Mouse (Mus musculus) limb, embryonic 12.5 days (tissue): ENCODE results near the gene Dhx34. TPM values are rescaled to one million over a fixed set of nuclear protein-coding genes. Genes with fewer than 3 reads are reported as not detected.

Experiments
- ATAC-seq: fragments of 200-750 bp; cut with Nextera tagmentation; 2 replicates; pipeline ENCODE4 v1.8.0; 2017; ENCODE audit warnings: low read depth, moderate TSS enrichment; ENCODE audit not compliant: insufficient number of reproducible peaks, insufficient read depth, low FRiP score, low TSS enrichment
- H3K27ac ChIP-seq: fragments of 300-500 bp; sonication (generic); 2 replicates; pipeline ENCODE4 v1.5.1; 2016; ENCODE audit warnings: mild to moderate bottlenecking, moderate library complexity
- H3K27me3 ChIP-seq: fragments of 300-500 bp; sonication (generic); 2 replicates; pipeline ENCODE4 v1.6.1; 2016; ENCODE audit warnings: mild to moderate bottlenecking, moderate library complexity
- H3K36me3 ChIP-seq: fragments of 300-500 bp; sonication (generic); 2 replicates; pipeline ENCODE4 v1.6.1; 2016; ENCODE audit warnings: mild to moderate bottlenecking, moderate library complexity
- H3K4me1 ChIP-seq: fragments of 300-500 bp; sonication (generic); replicated peaks from 2 replicates; pipeline ENCODE4 v1.6.1; 2016
- H3K4me2 ChIP-seq: fragments of 300-500 bp; sonication (generic); 2 replicates; pipeline ENCODE4 v1.6.1; 2016; ENCODE audit warnings: mild to moderate bottlenecking, moderate library complexity
- H3K4me3 ChIP-seq: fragments of 300-500 bp; sonication (generic); replicated peaks from 2 replicates; pipeline ENCODE4 v1.5.1; 2016; ENCODE audit warnings: mild to moderate bottlenecking
- H3K9ac ChIP-seq: fragments of 300-500 bp; sonication (generic); replicated peaks from 2 replicates; pipeline ENCODE4 v1.6.1; 2016; ENCODE audit warnings: mild to moderate bottlenecking, moderate library complexity
- H3K9me3 ChIP-seq: fragments of 300-500 bp; sonication (generic); 2 replicates; pipeline ENCODE4 v1.6.1; 2016; ENCODE audit warnings: mild to moderate bottlenecking, moderate library complexity
- WGBS: fragments of 180-500 bp; shearing (Covaris S2); methylation state at CpG from one replicate; pipeline ENCODE4 v1.1.7; 2016; 5-methylcytosine and 5-hydroxymethylcytosine counted together
- polyA plus RNA-seq: library from polyadenylated mRNA; unstranded; fragments of >200 nt; fragmentation: Nextera tagmentation; extraction: Ambion mirVana; gene quantifications from 2 replicates; pipeline ENCODE4 v1.2.1, GENCODE M21; 2016

The Dhx34 gene
- polyA plus RNA-seq, 1 experiment from 2014 or later, result 17.4 TPM

DNA sequence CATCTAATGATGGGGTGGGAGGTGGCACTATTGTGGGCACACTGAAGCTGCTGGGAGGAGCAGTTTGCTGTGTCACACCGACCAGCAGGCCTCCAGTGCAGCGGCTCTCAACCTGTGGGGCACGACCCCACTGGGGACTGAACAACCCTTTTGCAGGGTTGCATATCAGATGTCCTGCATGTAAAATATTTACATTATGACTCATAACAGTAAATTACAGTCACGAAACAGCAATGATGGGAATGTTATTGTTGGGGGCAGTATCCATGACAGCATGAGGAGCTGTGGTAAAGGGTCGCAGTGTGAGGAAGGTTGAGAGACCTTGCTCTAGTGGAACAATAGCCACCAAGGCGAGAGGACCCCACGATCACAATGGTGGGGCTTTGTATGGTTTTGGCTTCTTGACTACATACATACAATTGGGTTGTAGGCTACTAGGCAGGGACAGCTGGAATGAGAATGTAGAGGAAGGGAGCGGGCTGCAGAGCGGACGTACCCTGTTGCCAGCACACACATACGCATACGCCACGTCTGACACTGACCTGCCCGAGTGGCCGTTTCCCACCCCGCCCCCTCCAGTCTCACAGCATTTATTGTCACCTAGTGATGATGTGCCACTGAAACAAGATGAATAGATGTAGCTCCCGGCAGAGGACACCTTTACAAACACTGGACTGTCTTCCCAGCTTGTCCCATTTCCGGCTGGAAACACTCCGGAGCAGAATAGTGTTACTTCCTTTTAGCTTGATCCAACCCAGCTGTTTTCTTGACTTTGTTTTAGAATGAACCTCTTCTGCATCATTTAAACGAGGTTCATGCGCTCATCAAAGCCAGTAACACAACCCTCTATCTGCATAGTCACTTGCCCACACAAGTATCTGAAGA lies 12.8 kb downstream of the Dhx34 start:
- H3K4me3 ChIP-seq, result no peak overlapping the region
- ATAC-seq, result no peak
- no peaks in the 10 kb centered on the region for H3K27me3 ChIP-seq
- no peaks in the 10 kb centered on the region for H3K9me3 ChIP-seq
- H3K27ac ChIP-seq, result no peak overlapping the region
- peaks cover 94% of the 10 kb centered on the region for H3K36me3 ChIP-seq
- 91% methylated on average over 21 of the region's 21 CpGs for WGBS
- no peaks in the 10 kb centered on the region for H3K4me1 ChIP-seq
- H3K9ac ChIP-seq, result no peak overlapping the region
- H3K4me2 ChIP-seq, result no peak overlapping the region

DNA sequence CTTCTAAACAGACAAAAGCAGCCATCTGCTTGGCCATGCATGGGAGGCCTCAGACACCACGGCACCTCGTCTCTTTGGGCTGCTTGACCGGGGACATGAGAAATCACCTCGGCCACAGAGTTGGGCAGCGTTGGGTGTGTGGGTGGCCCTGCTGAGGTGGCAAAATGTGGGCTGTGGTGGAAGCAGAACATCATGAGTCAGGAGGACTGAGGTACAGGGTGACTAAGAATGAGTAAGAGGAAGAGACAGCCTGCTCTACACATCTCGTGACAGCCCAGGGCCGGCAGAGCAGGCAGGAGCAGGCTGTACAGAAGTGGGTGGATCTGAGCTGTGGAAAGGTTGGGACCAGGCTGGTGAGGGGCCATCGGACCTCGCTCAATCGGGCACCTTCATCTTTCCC lies 14.3 kb downstream of the Dhx34 start:
- Histone ChIP-seq H3K4me1 (no peaks in the 10 kb centered on the region), H3K9ac (no peak overlapping the region), H3K4me3 (no peak overlapping the region), H3K36me3 (peaks cover 94% of the 10 kb centered on the region), H3K27me3 (no peaks in the 10 kb centered on the region), H3K9me3 (no peaks in the 10 kb centered on the region), H3K27ac (no peak overlapping the region), H3K4me2 (no peak overlapping the region)
- ATAC-seq, result no peak
- 84% methylated on average over 10 of the region's 10 CpGs for WGBS

DNA sequence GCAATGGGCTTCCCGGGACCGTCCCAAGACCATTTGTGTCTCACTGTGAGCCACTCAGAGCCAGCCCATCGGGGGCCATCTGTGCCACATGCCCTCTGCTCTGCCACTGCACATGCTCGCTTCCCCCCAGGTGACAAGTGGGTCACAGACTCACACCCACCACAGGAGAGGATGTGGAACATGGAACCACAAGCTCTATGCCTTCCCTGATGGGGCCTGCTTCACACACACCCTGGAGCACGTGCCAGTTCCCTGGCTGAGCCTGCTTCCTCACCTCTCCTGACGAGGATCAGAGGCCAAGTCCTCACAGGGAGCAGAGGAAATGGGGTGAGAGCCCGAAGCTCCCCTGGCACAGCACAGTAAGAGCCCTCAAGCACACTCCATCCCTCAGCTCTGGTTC lies 14.8 kb downstream of the Dhx34 start:
- ATAC-seq, result no peak
- H3K4me3 ChIP-seq, result no peak overlapping the region
- H3K9me3 ChIP-seq, result no peaks in the 10 kb centered on the region
- H3K27ac ChIP-seq, result no peak overlapping the region
- H3K4me1 ChIP-seq, result no peaks in the 10 kb centered on the region
- no peak overlapping the region for H3K4me2 ChIP-seq
- H3K36me3 ChIP-seq, result peaks cover 96% of the 10 kb centered on the region
- WGBS, result 88% methylated on average over 7 of the region's 7 CpGs
- no peaks in the 10 kb centered on the region for H3K27me3 ChIP-seq
- H3K9ac ChIP-seq, result no peak overlapping the region

- peaks cover 93% of the 10 kb centered on the region for H3K36me3 ChIP-seq
- H3K4me2 ChIP-seq, result no peak overlapping the region
- H3K9me3 ChIP-seq, result no peaks in the 10 kb centered on the region
- no peak overlapping the region for H3K27ac ChIP-seq
- no peak overlapping the region for H3K4me3 ChIP-seq
- H3K27me3 ChIP-seq, result no peaks in the 10 kb centered on the region
- H3K4me1 ChIP-seq, result no peaks in the 10 kb centered on the region
- H3K9ac ChIP-seq, result no peak overlapping the region
- ATAC-seq, result no peak
- 83% methylated on average over 9 of the region's 9 CpGs for WGBS
Observed at GRCm38 (mm10) chr7:16204791-16205190, 17.0 kb downstream of the Dhx34 start.

GRCm38 (mm10) chr7:16203505-16203903 lies 18.3 kb downstream of the Dhx34 start:
- H3K27ac ChIP-seq, result no peak overlapping the region
- H3K9me3 ChIP-seq, result no peaks in the 10 kb centered on the region
- no peak overlapping the region for H3K4me2 ChIP-seq
- peaks cover 93% of the 10 kb centered on the region for H3K36me3 ChIP-seq
- no peak for ATAC-seq
- no peak overlapping the region for H3K9ac ChIP-seq
- H3K4me3 ChIP-seq, result no peak overlapping the region
- 94% methylated on average over 13 of the region's 13 CpGs for WGBS
- no peaks in the 10 kb centered on the region for H3K4me1 ChIP-seq
- no peaks in the 10 kb centered on the region for H3K27me3 ChIP-seq

- ATAC-seq, result no peak
- peaks cover 93% of the 10 kb centered on the region for H3K36me3 ChIP-seq
- no peaks in the 10 kb centered on the region for H3K27me3 ChIP-seq
Observed at GRCm38 (mm10) chr7:16202756-16203504, 18.9 kb downstream of the Dhx34 start.

GRCm38 (mm10) chr7:16201136-16201535 lies 20.7 kb downstream of the Dhx34 start:
- Histone ChIP-seq H3K4me3 (no peak overlapping the region), H3K9ac (no peak overlapping the region), H3K27ac (no peak overlapping the region), H3K4me1 (no peaks in the 10 kb centered on the region), H3K27me3 (no peaks in the 10 kb centered on the region), H3K36me3 (peaks cover 94% of the 10 kb centered on the region), H3K9me3 (no peaks in the 10 kb centered on the region), H3K4me2 (no peak overlapping the region)
- 95% methylated on average over 6 of the region's 6 CpGs for WGBS
- ATAC-seq, result no peak

More at GRCm38 (mm10) chr7:16202756-16203504, 18.9 kb downstream of the Dhx34 start:
- H3K9ac ChIP-seq, result no peak overlapping the region
- no peaks in the 10 kb centered on the region for H3K9me3 ChIP-seq
- no peaks in the 10 kb centered on the region for H3K4me1 ChIP-seq
- no peak overlapping the region for H3K4me3 ChIP-seq
- no peak overlapping the region for H3K27ac ChIP-seq
- H3K4me2 ChIP-seq, result no peak overlapping the region
- 81% methylated on average over 15 of the region's 15 CpGs for WGBS

DNA sequence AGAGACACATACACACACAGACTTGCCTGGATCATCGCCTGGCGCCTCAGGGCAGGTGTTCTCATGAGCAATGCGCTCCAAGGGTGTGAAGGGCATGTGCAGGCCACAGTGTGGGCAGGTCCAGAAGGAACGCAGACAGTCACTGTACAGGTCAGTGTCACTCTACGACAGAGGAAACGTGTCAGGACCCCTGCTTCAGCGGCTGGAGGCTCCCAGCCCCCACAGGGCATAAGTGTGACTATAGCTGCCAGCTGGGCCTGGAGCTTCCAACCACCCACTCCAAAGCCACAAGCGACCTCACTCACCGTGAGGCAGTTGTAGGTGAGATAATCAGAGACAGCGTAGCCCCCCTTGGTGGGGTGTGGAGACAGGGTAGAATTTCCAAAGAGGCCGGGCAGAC lies 23.3 kb downstream of the Dhx34 start:
- H3K9ac ChIP-seq, result no peak overlapping the region
- H3K4me3 ChIP-seq, result no peak overlapping the region
- no peak overlapping the region for H3K4me2 ChIP-seq
- no peak for ATAC-seq
- 86% methylated on average over 11 of the region's 11 CpGs for WGBS
- peaks cover 73% of the 10 kb centered on the region for H3K36me3 ChIP-seq
- H3K9me3 ChIP-seq, result no peaks in the 10 kb centered on the region
- no peak overlapping the region for H3K27ac ChIP-seq
- H3K4me1 ChIP-seq, result no peaks in the 10 kb centered on the region
- no peaks in the 10 kb centered on the region for H3K27me3 ChIP-seq

GRCm38 (mm10) chr7:16197166-16197565 lies 24.7 kb downstream of the Dhx34 start:
- Histone ChIP-seq H3K4me3 (no peak overlapping the region), H3K9me3 (no peaks in the 10 kb centered on the region), H3K9ac (no peak overlapping the region), H3K4me1 (no peaks in the 10 kb centered on the region), H3K4me2 (no peak overlapping the region), H3K27me3 (no peaks in the 10 kb centered on the region), H3K27ac (no peak overlapping the region), H3K36me3 (peaks cover 59% of the 10 kb centered on the region)
- WGBS, result 66% methylated on average over 5 of the region's 5 CpGs
- ATAC-seq, result no peak

DNA sequence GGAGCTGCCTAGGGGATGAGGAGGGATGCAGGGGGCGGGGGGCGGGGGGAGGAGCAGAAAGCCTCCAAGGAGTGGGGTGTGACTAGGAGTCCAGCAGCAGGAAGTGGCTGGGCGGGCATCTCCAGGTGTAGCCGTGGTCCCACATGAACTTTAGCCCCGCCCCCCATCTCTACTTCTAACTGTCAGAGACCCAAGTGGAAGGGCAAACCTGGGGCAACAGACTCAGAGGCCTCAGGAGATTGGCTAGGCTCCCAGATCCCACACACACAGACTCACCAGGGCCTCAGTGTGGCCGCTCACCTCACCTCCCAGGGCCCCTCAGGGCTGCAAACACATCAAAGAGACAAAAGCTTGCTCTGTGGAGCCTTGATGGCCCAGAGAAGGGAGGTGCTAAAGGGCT lies 25.2 kb downstream of the Dhx34 start:
- WGBS, result 51% methylated on average over 6 of the region's 6 CpGs
- ATAC-seq, result no peak
- no peak overlapping the region for H3K4me2 ChIP-seq
- H3K27ac ChIP-seq, result no peak overlapping the region
- H3K36me3 ChIP-seq, result peaks cover 54% of the 10 kb centered on the region
- no peak overlapping the region for H3K4me3 ChIP-seq
- no peak overlapping the region for H3K9ac ChIP-seq
- no peaks in the 10 kb centered on the region for H3K27me3 ChIP-seq
- H3K9me3 ChIP-seq, result no peaks in the 10 kb centered on the region
- H3K4me1 ChIP-seq, result no peaks in the 10 kb centered on the region

DNA sequence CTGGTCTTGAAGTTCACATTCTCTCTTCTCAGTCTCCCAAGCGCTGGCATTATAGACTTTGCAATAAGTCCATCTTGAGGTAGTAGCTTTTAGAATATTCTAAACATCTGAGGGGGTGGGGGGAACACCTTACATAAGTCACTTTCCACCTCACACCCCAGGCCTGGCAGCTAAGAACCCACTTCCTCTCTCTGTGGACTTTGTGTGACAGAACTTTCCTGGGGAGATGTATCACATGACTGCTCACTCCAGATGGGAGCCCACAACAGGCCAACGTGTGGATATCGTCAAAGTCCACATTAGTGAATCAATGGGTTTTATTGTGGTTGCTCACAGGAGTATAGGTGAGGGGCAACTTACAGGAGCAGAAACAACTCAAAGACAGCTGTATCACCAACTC lies 28.1 kb downstream of the Dhx34 start:
- H3K9me3 ChIP-seq, result no peaks in the 10 kb centered on the region
- ATAC-seq, result no peak
- H3K27ac ChIP-seq, result no peak overlapping the region
- H3K4me3 ChIP-seq, result no peak overlapping the region
- peaks cover 4% of the 10 kb centered on the region; the same call in 1 of the 2 replicates for H3K27me3 ChIP-seq
- H3K4me1 ChIP-seq, result no peaks in the 10 kb centered on the region
- H3K4me2 ChIP-seq, result no peak overlapping the region
- peaks cover 28% of the 10 kb centered on the region for H3K36me3 ChIP-seq
- 47% methylated on average over 3 of the region's 3 CpGs for WGBS
- H3K9ac ChIP-seq, result no peak overlapping the region
